In genomic region chr3:103606660-103607595, GRCm38 (mm10) we compare ENCODE assay signal across 17 mouse cellular contexts. TPM values are rescaled to one million over a fixed set of nuclear protein-coding genes. Genes with fewer than 3 reads are reported as not detected.
A peak's percentile ranks its signal among the peaks of the same experiment; 100 is the strongest.
DNase-seq lines count a peak whose midpoint lies in the region; ATAC-seq and TF ChIP-seq lines count a peak whose summit lies in the region.
"Had no signal": no experiment of that assay in that cellular context is flagged by ENCODE, and none has a peak within 500 bp of the region (broad histone marks: within the 10 kb centered on the region; RNA-seq: fewer than 3 reads in every experiment).

No protein-coding gene starts in this region.

- H3K4me1 ChIP-seq in neural tube, embryonic 13.5 days (replicated peaks), result peaks cover 20% of the 10 kb centered on the region
- no peaks in the 10 kb centered on the region for H3K4me1 ChIP-seq in lung, adult 2 months (ENCODE audit: control insufficient read depth, insufficient read depth, low read length)
- H3K4me1 ChIP-seq: megakaryocyte, embryonic 14.5 days; stomach, embryonic 15.5 days had no signal

- peak; percentile 56; the same call in 1 of the 2 replicates for ATAC-seq in frontal cortex, adult (ENCODE audit: low TSS enrichment)
- peak; percentile 64 for ATAC-seq in neural tube, embryonic 13.5 days (ENCODE audit: low read depth)
- ATAC-seq in megakaryocyte progenitor cell, adult 5-6 weeks (replicated peaks; ENCODE audit: poor library complexity), result no peak

- H3K4me3 ChIP-seq in neural tube, embryonic 13.5 days, result no peak overlapping the region
- no peak overlapping the region for H3K4me3 ChIP-seq in lung, adult 2 months (replicated peaks; ENCODE audit: extremely low read depth, low read depth, low read length)
- H3K4me3 ChIP-seq: heart, embryonic 15.5 days; megakaryocyte, embryonic 14.5 days; stomach, embryonic 15.5 days had no signal

- no peak for TF ChIP-seq POLR2A in lung, adult 2 months (IDR thresholded peaks at IDR 0.05; ENCODE audit: borderline replicate concordance, extremely low read depth, low read depth, low read length)

- H3K9ac ChIP-seq in neural tube, embryonic 13.5 days, result no peak overlapping the region
- H3K9ac ChIP-seq: heart, embryonic 15.5 days; stomach, embryonic 15.5 days had no signal

- peak overlapping the region; percentile 23; the same call in 1 of the 2 replicates for H3K27ac ChIP-seq in neural tube, embryonic 13.5 days (replicated peaks)
- H3K27ac ChIP-seq: heart, embryonic 15.5 days; stomach, embryonic 15.5 days had no signal

- no peak for TF ChIP-seq CTCF in lung, adult 2 months (IDR thresholded peaks at IDR 0.05; ENCODE audit: insufficient read depth, low read length)

- DNase-seq in frontal cortex, postnatal 14 days (ENCODE audit: low spot score in 2 of 2), result no peak
- DNase-seq in neural tube, embryonic 10.5 days (ENCODE audit: extremely low spot score, low spot score), result no peak
- peak; percentile 54 to 55 for DNase-seq in cerebellum, postnatal 36 days
- no peak for DNase-seq in lung, adult 2 months
- no peak for DNase-seq in thymus, postnatal 14 days
- DNase-seq: adrenal gland, postnatal 14 days; kidney, adult 9 months; right cerebral cortex, postnatal 4 days had no signal

- H3K27me3 ChIP-seq in neural tube, embryonic 13.5 days, result no peaks in the 10 kb centered on the region
- H3K27me3 ChIP-seq: heart, embryonic 15.5 days; stomach, embryonic 15.5 days had no signal

- no peak overlapping the region for H3K4me2 ChIP-seq in neural tube, embryonic 13.5 days
- H3K4me2 ChIP-seq: heart, embryonic 15.5 days; liver, embryonic 11.5 days; stomach, embryonic 15.5 days had no signal

- H3K36me3 ChIP-seq in neural tube, embryonic 13.5 days, result no peaks in the 10 kb centered on the region
- H3K36me3 ChIP-seq: heart, embryonic 15.5 days; stomach, embryonic 15.5 days had no signal

- H3K9me3 ChIP-seq in neural tube, embryonic 13.5 days, result no peaks in the 10 kb centered on the region
- H3K9me3 ChIP-seq: heart, embryonic 15.5 days; megakaryocyte, embryonic 14.5 days; stomach, embryonic 15.5 days had no signal

- 61% methylated on average over 13 of the region's 13 CpGs for WGBS in neural tube, embryonic 13.5 days
- WGBS in lung, adult 2 months, result 78% methylated on average over 13 of the region's 13 CpGs

RNA-seq across cellular contexts. Expression of gene Syt6, which starts 31.9 kb away (rescaled TPM):
- polyA plus RNA-seq in neural tube, embryonic 13.5 days (2015; fragmentation: Nextera tagmentation; extraction: Ambion mirVana), result 9.3 and 11.8 TPM in 2 replicates
- polyA plus RNA-seq in lung, adult 2 months (2012; rRNA removed), result 0.63 and 1.1 TPM in 2 replicates
- total RNA-seq in megakaryocyte progenitor cell, adult 5-6 weeks (2015), result not detected in 2 replicates
- 0.17 and 0.21 TPM in 2 replicates for total RNA-seq in megakaryocyte progenitor cell, adult 5-6 weeks (2017)
- total RNA-seq: adrenal gland, postnatal 14 days; common myeloid progenitor, adult 5-6 weeks; gastrocnemius, postnatal 4 days had no signal
- polyA plus RNA-seq: heart, embryonic 15.5 days had no signal

RNA-seq across cellular contexts. Expression of gene Atg4a-ps, which starts 38.9 kb away (rescaled TPM):
- 0.11 TPM in 1 of 2 replicates, not detected in the other for polyA plus RNA-seq in neural tube, embryonic 13.5 days (2015; fragmentation: Nextera tagmentation; extraction: Ambion mirVana)
- not detected in 2 replicates for polyA plus RNA-seq in lung, adult 2 months (2012; rRNA removed)
- total RNA-seq in megakaryocyte progenitor cell, adult 5-6 weeks (2015), result 0.12 and 0.20 TPM in 2 replicates
- total RNA-seq in megakaryocyte progenitor cell, adult 5-6 weeks (2017), result 0.47 and 1.3 TPM in 2 replicates

Comparison
In these comparisons a context has a peak if more than half of its experiments do, and no peak if none do; other contexts are left out.
1. DNase-seq: peak in cerebellum, postnatal 36 days (2 of 2); none in frontal cortex, postnatal 14 days (0 of 2), neural tube, embryonic 10.5 days (single experiment), lung, adult 2 months (single experiment) and thymus, postnatal 14 days (single experiment).